Mouse (Mus musculus) neural tube, embryonic 14.5 days (tissue): ENCODE data around the gene Zfp867. TPM values are rescaled to one million over a fixed set of nuclear protein-coding genes. Genes with fewer than 3 reads are reported as not detected.

Source experiments
- ATAC-seq: fragments of 200-750 bp; cut with Nextera tagmentation; 2 replicates; pipeline ENCODE4 v1.8.0; 2017; ENCODE audit warnings: low read depth, mild to moderate bottlenecking, moderate TSS enrichment, moderate library complexity
- H3K27ac ChIP-seq: fragments of 300-500 bp; sonication (generic); 2 replicates; pipeline ENCODE4 v1.5.1; 2014; ENCODE audit warnings: low read depth, mild to moderate bottlenecking, control low read depth, low read length, moderate library complexity, mixed read lengths
- H3K27me3 ChIP-seq: fragments of 300-500 bp; sonication (generic); 2 replicates; pipeline ENCODE4 v1.6.1; 2014; ENCODE audit warnings: low read length; ENCODE audit not compliant: control insufficient read depth, insufficient read depth
- H3K36me3 ChIP-seq: fragments of 300-500 bp; sonication (generic); 2 replicates; pipeline ENCODE4 v1.6.1; 2014; ENCODE audit warnings: low read length, mixed read lengths; ENCODE audit not compliant: control insufficient read depth, insufficient read depth
- H3K4me1 ChIP-seq: fragments of 300-500 bp; sonication (generic); 2 replicates; pipeline ENCODE4 v1.6.1; 2014; ENCODE audit warnings: low read length; ENCODE audit not compliant: control insufficient read depth, insufficient read depth
- H3K4me2 ChIP-seq: fragments of 300-500 bp; sonication (generic); 2 replicates; pipeline ENCODE4 v1.6.1; 2014; ENCODE audit warnings: mild to moderate bottlenecking, low read depth, low read length, control low read depth
- H3K4me3 ChIP-seq: fragments of 300-500 bp; sonication (generic); 2 replicates; pipeline ENCODE4 v1.5.1; 2014; ENCODE audit warnings: low read depth, low read length, control low read depth, mixed read lengths
- H3K9ac ChIP-seq: fragments of 300-500 bp; sonication (generic); replicated peaks from 2 replicates; pipeline ENCODE4 v1.6.1; 2014; ENCODE audit warnings: low read depth, mild to moderate bottlenecking, control low read depth, low read length, mixed read lengths
- H3K9me3 ChIP-seq: fragments of 300-500 bp; sonication (generic); 2 replicates; pipeline ENCODE4 v1.6.1; 2016; ENCODE audit warnings: low read length; ENCODE audit not compliant: control insufficient read depth
- WGBS: fragments of 180-500 bp; shearing (Covaris S2); extraction: QIAGEN DNeasy Blood & Tissue Kit; methylation state at CpG from one replicate; pipeline ENCODE4 v1.1.7; 2014; 5-methylcytosine and 5-hydroxymethylcytosine counted together
- polyA plus RNA-seq: library from polyadenylated mRNA; unstranded; fragments of >200 nt; fragmentation: Nextera tagmentation; extraction: Ambion mirVana; gene quantifications from 2 replicates; pipeline ENCODE4 v1.2.1, GENCODE M21; 2014

Zfp867 gene
- polyA plus RNA-seq, 1 experiment from 2014 or later, result 13.9 TPM

GRCm38 (mm10) chr11:59506713-59507074 lies 34.4 kb upstream of the Zfp867 start:
- 0% methylated on average over 14 of the region's 14 CpGs for WGBS
- H3K27me3 ChIP-seq, result no peaks in the 10 kb centered on the region
- ATAC-seq, result peak; percentile 25; the same call in 1 of the 2 replicates
- H3K4me2 ChIP-seq, result peak overlapping the region; percentile 96
- H3K9me3 ChIP-seq, result no peaks in the 10 kb centered on the region
- peaks cover 10% of the 10 kb centered on the region; the same call in 1 of the 2 replicates for H3K36me3 ChIP-seq
- H3K4me1 ChIP-seq, result peaks cover 16% of the 10 kb centered on the region
- H3K9ac ChIP-seq, result peak overlapping the region; percentile 75
- H3K4me3 ChIP-seq, result peak overlapping the region; percentile 66
- peak overlapping the region; percentile 86 for H3K27ac ChIP-seq

GRCm38 (mm10) chr11:59505839-59506712 lies 33.8 kb upstream of the Zfp867 start:
- peak; percentile 85 for ATAC-seq

GRCm38 (mm10) chr11:59505351-59505838 lies 33.1 kb upstream of the Zfp867 start:
- H3K4me3 ChIP-seq, result peak overlapping the region; percentile 66
- H3K9me3 ChIP-seq, result no peaks in the 10 kb centered on the region
- peak overlapping the region; percentile 96 for H3K4me2 ChIP-seq
- peaks cover 16% of the 10 kb centered on the region for H3K4me1 ChIP-seq
- peak overlapping the region; percentile 75 for H3K9ac ChIP-seq
- peak overlapping the region; percentile 86 for H3K27ac ChIP-seq
- peaks cover 18% of the 10 kb centered on the region; the same call in 1 of the 2 replicates for H3K36me3 ChIP-seq
- H3K27me3 ChIP-seq, result no peaks in the 10 kb centered on the region
- peak; percentile 52 for ATAC-seq
- WGBS, result under 1% methylated on average over 21 of the region's 21 CpGs

More at GRCm38 (mm10) chr11:59505839-59506712, 33.8 kb upstream of the Zfp867 start:
- peak overlapping the region; percentile 86 for H3K27ac ChIP-seq
- peaks cover 16% of the 10 kb centered on the region; the same call in 1 of the 2 replicates for H3K36me3 ChIP-seq
- H3K9me3 ChIP-seq, result no peaks in the 10 kb centered on the region
- peak overlapping the region; percentile 66 for H3K4me3 ChIP-seq
- 5% methylated on average over 59 of the region's 71 CpGs for WGBS
- peak overlapping the region; percentile 96 for H3K4me2 ChIP-seq
- peaks cover 16% of the 10 kb centered on the region for H3K4me1 ChIP-seq
- no peaks in the 10 kb centered on the region for H3K27me3 ChIP-seq
- H3K9ac ChIP-seq, result peak overlapping the region; percentile 75

GRCm38 (mm10) chr11:59501978-59502700 lies 29.9 kb upstream of the Zfp867 start:
- H3K4me2 ChIP-seq, result no peak overlapping the region
- no peak for ATAC-seq
- WGBS, result 93% methylated on average over 5 of the region's 5 CpGs

GRCm38 (mm10) chr11:59497747-59498146 lies 25.5 kb upstream of the Zfp867 start:
- peaks cover 40% of the 10 kb centered on the region for H3K36me3 ChIP-seq
- no peaks in the 10 kb centered on the region for H3K4me1 ChIP-seq
- no peak overlapping the region for H3K9ac ChIP-seq
- H3K4me3 ChIP-seq, result no peak overlapping the region
- WGBS, result 94% methylated on average over 7 of the region's 7 CpGs
- H3K27ac ChIP-seq, result no peak overlapping the region
- no peak overlapping the region for H3K4me2 ChIP-seq
- H3K27me3 ChIP-seq, result no peaks in the 10 kb centered on the region
- ATAC-seq, result no peak
- no peaks in the 10 kb centered on the region for H3K9me3 ChIP-seq

More at GRCm38 (mm10) chr11:59501978-59502700, 29.9 kb upstream of the Zfp867 start:
- no peak overlapping the region for H3K9ac ChIP-seq
- no peaks in the 10 kb centered on the region for H3K9me3 ChIP-seq
- no peaks in the 10 kb centered on the region for H3K27me3 ChIP-seq
- no peak overlapping the region for H3K27ac ChIP-seq
- H3K36me3 ChIP-seq, result peaks cover 31% of the 10 kb centered on the region
- H3K4me1 ChIP-seq, result peaks cover 10% of the 10 kb centered on the region
- no peak overlapping the region for H3K4me3 ChIP-seq

GRCm38 (mm10) chr11:59496672-59497310 lies 24.5 kb upstream of the Zfp867 start:
- ATAC-seq, result no peak
- Histone ChIP-seq H3K27ac (no peak overlapping the region), H3K36me3 (peaks cover 44% of the 10 kb centered on the region), H3K9me3 (no peaks in the 10 kb centered on the region), H3K4me3 (no peak overlapping the region), H3K27me3 (no peaks in the 10 kb centered on the region), H3K9ac (no peak overlapping the region), H3K4me2 (no peak overlapping the region), H3K4me1 (no peaks in the 10 kb centered on the region)
- WGBS, result 92% methylated on average over 6 of the region's 6 CpGs

- 87% methylated on average over 8 of the region's 8 CpGs for WGBS
- ATAC-seq, result no peak
- Histone ChIP-seq H3K27me3 (no peaks in the 10 kb centered on the region), H3K9me3 (no peaks in the 10 kb centered on the region), H3K9ac (no peak overlapping the region), H3K27ac (no peak overlapping the region), H3K4me2 (no peak overlapping the region), H3K36me3 (peaks cover 26% of the 10 kb centered on the region), H3K4me1 (no peaks in the 10 kb centered on the region), H3K4me3 (no peak overlapping the region)
These were observed 13.9 kb upstream of the Zfp867 start for GRCm38 (mm10) chr11:59486222-59486621.

- ATAC-seq, result no peak
- Histone ChIP-seq H3K4me2 (no peak overlapping the region), H3K27ac (no peak overlapping the region), H3K36me3 (peaks cover 26% of the 10 kb centered on the region), H3K9me3 (no peaks in the 10 kb centered on the region), H3K4me3 (no peak overlapping the region), H3K27me3 (no peaks in the 10 kb centered on the region), H3K9ac (no peak overlapping the region), H3K4me1 (no peaks in the 10 kb centered on the region)
- 56% methylated on average over 2 of the region's 2 CpGs for WGBS
These were observed 13.4 kb upstream of the Zfp867 start for GRCm38 (mm10) chr11:59485641-59486040.
